Mouse (Mus musculus): ENCODE measurements around the gene Cyp2d12. TPM values are rescaled to one million over a fixed set of nuclear protein-coding genes. Genes with fewer than 3 reads are reported as not detected.
"Not testable (repeated sequence)": the region's sequence is repeated elsewhere in the genome, so short reads cannot be mapped to it uniquely, and the experiment has no call there.

Cyp2d12 gene
- polyA plus RNA-seq (2015; fragmentation: Nextera tagmentation; extraction: Ambion mirVana) = not detected in 2 replicates

- no peak within 1 kb of the TSS for H3K4me2 ChIP-seq (ENCODE audit: low read depth, low read length)
- ATAC-seq = no peak
- no peaks in the 10 kb centered on the region for H3K36me3 ChIP-seq (ENCODE audit: control insufficient read depth, insufficient read depth, low read length)
- H3K9me3 ChIP-seq (ENCODE audit: control insufficient read depth, low read length) = no peaks in the 10 kb centered on the region; the same call in 1 of the 2 replicates
- WGBS = 83% methylated on average over 7 of the region's 7 CpGs
- H3K4me3 ChIP-seq (ENCODE audit: low read length) = no peak within 1 kb of the TSS
- no peaks in the 10 kb centered on the region for H3K27me3 ChIP-seq (replicated peaks; ENCODE audit: control insufficient read depth, insufficient read depth, low read length)
- H3K27ac ChIP-seq (ENCODE audit: low read length) = no peak within 1 kb of the TSS
- no peak within 1 kb of the TSS for H3K9ac ChIP-seq (ENCODE audit: low read depth, low read length)
- no peaks in the 10 kb centered on the region for H3K4me1 ChIP-seq (ENCODE audit: control insufficient read depth, insufficient read depth, low read length)
These were observed at the start of gene Cyp2d12 for GRCm38 (mm10) chr15:82554531-82555230. Gene Cyp2d12 (plus strand): TSS chr15:82555072.

- WGBS = 62% methylated on average over 3 of the region's 3 CpGs
- H3K4me2 ChIP-seq (ENCODE audit: low read depth, low read length) = no peak overlapping the region
- H3K36me3 ChIP-seq (ENCODE audit: control insufficient read depth, insufficient read depth, low read length) = no peaks in the 10 kb centered on the region
- no peak overlapping the region for H3K9ac ChIP-seq (ENCODE audit: low read depth, low read length)
- H3K27ac ChIP-seq (ENCODE audit: low read length) = no peak overlapping the region
- no peak overlapping the region for H3K4me3 ChIP-seq (ENCODE audit: low read length)
- H3K4me1 ChIP-seq (ENCODE audit: control insufficient read depth, insufficient read depth, low read length) = no peaks in the 10 kb centered on the region
- H3K9me3 ChIP-seq (ENCODE audit: control insufficient read depth, low read length) = 0 out of 2 replicates have a peak, but pooled peaks cover 5% of the 10 kb centered on the region
- ATAC-seq = no peak
- no peaks in the 10 kb centered on the region for H3K27me3 ChIP-seq (replicated peaks; ENCODE audit: control insufficient read depth, insufficient read depth, low read length)
These were observed 47.9 kb upstream of the Cyp2d12 start for GRCm38 (mm10) chr15:82506971-82507370.

DNA sequence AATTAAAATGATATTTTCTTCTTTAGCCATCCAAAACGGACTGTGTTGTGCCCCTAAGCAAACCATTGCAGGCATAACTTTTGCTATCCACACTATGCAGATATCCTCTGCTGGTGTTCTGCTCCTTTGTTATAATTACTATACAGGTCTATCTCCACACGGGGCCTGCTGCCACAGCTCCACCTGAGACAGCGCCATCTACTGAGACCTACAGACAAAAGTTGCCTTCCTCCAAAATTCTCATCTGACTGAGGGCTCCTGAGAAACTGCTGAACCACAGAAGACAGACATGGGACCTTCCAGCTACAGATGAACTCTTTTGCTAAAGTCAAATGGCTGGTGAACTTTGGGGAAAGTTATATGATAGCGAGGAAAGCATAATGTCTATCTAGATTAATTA lies 47.1 kb upstream of the Cyp2d12 start:
- not testable (repeated sequence) for H3K4me2 ChIP-seq (ENCODE audit: low read depth, low read length)
- WGBS = 56% methylated on average over 4 of the region's 4 CpGs

DNA sequence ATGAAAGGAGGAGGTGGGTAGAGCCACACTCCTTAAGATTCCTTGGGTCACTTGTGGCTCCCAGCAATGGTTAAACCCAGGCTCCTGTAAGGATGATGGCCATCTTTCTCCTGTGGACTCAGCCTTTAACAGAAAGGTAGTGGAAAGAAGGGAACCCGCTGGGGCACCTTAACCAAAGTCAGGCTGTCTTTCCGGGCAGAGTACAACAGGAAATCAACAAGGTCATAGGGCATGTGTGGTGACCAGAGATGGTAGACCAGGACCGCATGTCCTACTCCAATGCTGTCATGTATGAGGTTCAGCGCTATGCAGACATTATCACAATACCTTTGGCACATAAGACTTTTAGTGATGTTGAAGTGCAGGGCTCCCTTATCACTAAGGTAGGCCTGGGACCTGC lies 45.4 kb upstream of the Cyp2d12 start:
- not testable (repeated sequence) for H3K4me3 ChIP-seq (ENCODE audit: low read length); H3K4me2 ChIP-seq (ENCODE audit: low read depth, low read length); H3K36me3 ChIP-seq (ENCODE audit: control insufficient read depth, insufficient read depth, low read length); H3K27ac ChIP-seq (ENCODE audit: low read length); H3K27me3 ChIP-seq (replicated peaks; ENCODE audit: control insufficient read depth, insufficient read depth, low read length); H3K4me1 ChIP-seq (ENCODE audit: control insufficient read depth, insufficient read depth, low read length); ATAC-seq; H3K9ac ChIP-seq (ENCODE audit: low read depth, low read length); H3K9me3 ChIP-seq (ENCODE audit: control insufficient read depth, low read length)
- WGBS = 87% methylated on average over 4 of the region's 4 CpGs

More for the DNA sequence above, 47.1 kb upstream of the Cyp2d12 start:
- not testable (repeated sequence) for H3K9me3 ChIP-seq (ENCODE audit: control insufficient read depth, low read length); H3K27me3 ChIP-seq (replicated peaks; ENCODE audit: control insufficient read depth, insufficient read depth, low read length); H3K9ac ChIP-seq (ENCODE audit: low read depth, low read length); H3K27ac ChIP-seq (ENCODE audit: low read length); H3K4me3 ChIP-seq (ENCODE audit: low read length); H3K4me1 ChIP-seq (ENCODE audit: control insufficient read depth, insufficient read depth, low read length); H3K36me3 ChIP-seq (ENCODE audit: control insufficient read depth, insufficient read depth, low read length); ATAC-seq

DNA sequence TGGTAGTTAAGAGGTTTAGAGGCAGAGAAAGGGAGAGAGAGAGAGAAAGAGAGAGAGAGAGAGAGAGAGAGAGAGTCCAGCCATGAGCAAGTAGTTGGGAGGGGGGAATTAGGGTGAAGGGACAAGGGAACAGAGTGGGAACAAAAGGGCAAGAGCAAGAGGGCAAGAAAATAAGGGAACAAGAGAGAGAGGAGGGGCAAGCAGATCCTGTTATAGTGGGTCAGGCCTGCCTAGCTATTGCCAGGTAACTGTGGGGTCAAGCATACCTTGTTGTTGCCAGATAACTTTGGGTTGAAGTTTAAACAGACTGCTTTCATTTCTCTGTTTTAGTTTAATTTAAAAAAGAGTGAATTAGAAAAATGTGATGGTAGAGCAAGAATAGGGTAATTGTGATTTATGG lies 44.4 kb upstream of the Cyp2d12 start:
- H3K27ac ChIP-seq (ENCODE audit: low read length); ATAC-seq; H3K36me3 ChIP-seq (ENCODE audit: control insufficient read depth, insufficient read depth, low read length); H3K4me1 ChIP-seq (ENCODE audit: control insufficient read depth, insufficient read depth, low read length); H3K4me2 ChIP-seq (ENCODE audit: low read depth, low read length); H3K27me3 ChIP-seq (replicated peaks; ENCODE audit: control insufficient read depth, insufficient read depth, low read length); H3K9me3 ChIP-seq (ENCODE audit: control insufficient read depth, low read length); H3K4me3 ChIP-seq (ENCODE audit: low read length); H3K9ac ChIP-seq (ENCODE audit: low read depth, low read length): not testable (repeated sequence)

DNA sequence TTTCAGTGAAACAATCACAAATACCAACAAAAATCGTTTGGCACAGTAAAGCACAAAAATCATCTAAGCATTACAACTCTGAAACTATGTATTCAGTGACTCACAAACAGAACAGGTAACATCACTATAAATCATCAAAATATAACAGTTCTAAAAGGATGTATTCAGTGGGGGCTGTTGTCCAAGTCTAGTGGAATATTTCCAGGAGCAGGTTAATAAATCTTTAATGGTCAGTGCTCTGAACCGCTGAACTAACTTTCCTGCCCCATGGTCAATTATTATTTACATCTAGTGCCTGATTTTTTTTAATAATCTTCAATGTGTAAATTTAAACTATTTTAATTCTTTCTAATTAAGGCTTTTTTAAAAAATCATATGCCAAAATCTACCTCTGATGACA lies 42.8 kb upstream of the Cyp2d12 start:
- H3K9me3 ChIP-seq (ENCODE audit: control insufficient read depth, low read length); H3K4me2 ChIP-seq (ENCODE audit: low read depth, low read length); H3K27me3 ChIP-seq (replicated peaks; ENCODE audit: control insufficient read depth, insufficient read depth, low read length); H3K4me1 ChIP-seq (ENCODE audit: control insufficient read depth, insufficient read depth, low read length); H3K27ac ChIP-seq (ENCODE audit: low read length); ATAC-seq; H3K9ac ChIP-seq (ENCODE audit: low read depth, low read length); H3K4me3 ChIP-seq (ENCODE audit: low read length); H3K36me3 ChIP-seq (ENCODE audit: control insufficient read depth, insufficient read depth, low read length): not testable (repeated sequence)
- WGBS = 54% methylated on average over 2 of the region's 2 CpGs

GRCm38 (mm10) chr15:82516174-82516573 lies 38.7 kb upstream of the Cyp2d12 start:
- not testable (repeated sequence) for H3K4me1 ChIP-seq (ENCODE audit: control insufficient read depth, insufficient read depth, low read length); H3K9me3 ChIP-seq (ENCODE audit: control insufficient read depth, low read length); H3K27ac ChIP-seq (ENCODE audit: low read length); H3K4me3 ChIP-seq (ENCODE audit: low read length); H3K9ac ChIP-seq (ENCODE audit: low read depth, low read length); H3K36me3 ChIP-seq (ENCODE audit: control insufficient read depth, insufficient read depth, low read length); H3K27me3 ChIP-seq (replicated peaks; ENCODE audit: control insufficient read depth, insufficient read depth, low read length); ATAC-seq; H3K4me2 ChIP-seq (ENCODE audit: low read depth, low read length)
- 89% methylated on average over 23 of the region's 23 CpGs for WGBS

GRCm38 (mm10) chr15:82527371-82527770 lies 27.5 kb upstream of the Cyp2d12 start:
- not testable (repeated sequence) for H3K36me3 ChIP-seq (ENCODE audit: control insufficient read depth, insufficient read depth, low read length); H3K4me3 ChIP-seq (ENCODE audit: low read length); H3K9me3 ChIP-seq (ENCODE audit: control insufficient read depth, low read length); ATAC-seq; H3K27me3 ChIP-seq (replicated peaks; ENCODE audit: control insufficient read depth, insufficient read depth, low read length); H3K4me1 ChIP-seq (ENCODE audit: control insufficient read depth, insufficient read depth, low read length); H3K4me2 ChIP-seq (ENCODE audit: low read depth, low read length); H3K27ac ChIP-seq (ENCODE audit: low read length); H3K9ac ChIP-seq (ENCODE audit: low read depth, low read length)
- WGBS = 84% methylated on average over 6 of the region's 9 CpGs

DNA sequence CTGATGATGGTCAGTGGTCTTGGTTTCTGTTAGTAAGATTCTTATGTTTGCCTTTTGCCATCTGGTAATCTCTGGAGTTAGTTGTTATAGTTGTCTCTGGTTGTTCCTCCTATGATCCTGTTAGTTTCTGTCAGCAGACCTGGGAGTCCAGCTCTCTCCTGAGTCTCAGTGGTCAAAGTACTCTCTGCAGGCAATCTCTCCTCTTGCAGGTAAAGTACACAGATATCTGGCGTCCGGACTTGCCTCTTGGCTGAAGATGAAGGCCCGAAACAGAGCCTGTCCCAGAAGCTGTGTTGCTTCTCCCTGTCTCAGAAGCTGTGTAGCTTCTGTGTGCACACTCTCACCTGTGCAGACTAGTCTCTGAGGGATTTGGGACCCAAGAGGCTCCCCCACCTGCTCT lies 22.2 kb upstream of the Cyp2d12 start:
- not testable (repeated sequence) for H3K4me1 ChIP-seq (ENCODE audit: control insufficient read depth, insufficient read depth, low read length); H3K4me2 ChIP-seq (ENCODE audit: low read depth, low read length); H3K27me3 ChIP-seq (replicated peaks; ENCODE audit: control insufficient read depth, insufficient read depth, low read length); H3K9ac ChIP-seq (ENCODE audit: low read depth, low read length); H3K36me3 ChIP-seq (ENCODE audit: control insufficient read depth, insufficient read depth, low read length); ATAC-seq; H3K27ac ChIP-seq (ENCODE audit: low read length); H3K9me3 ChIP-seq (ENCODE audit: control insufficient read depth, low read length); H3K4me3 ChIP-seq (ENCODE audit: low read length)
- 83% methylated on average over 3 of the region's 3 CpGs for whole genome bisulfite sequencing

- H3K4me3 ChIP-seq (ENCODE audit: low read length); H3K4me1 ChIP-seq (ENCODE audit: control insufficient read depth, insufficient read depth, low read length); H3K27ac ChIP-seq (ENCODE audit: low read length); ATAC-seq; H3K9me3 ChIP-seq (ENCODE audit: control insufficient read depth, low read length); H3K36me3 ChIP-seq (ENCODE audit: control insufficient read depth, insufficient read depth, low read length); H3K27me3 ChIP-seq (replicated peaks; ENCODE audit: control insufficient read depth, insufficient read depth, low read length); H3K9ac ChIP-seq (ENCODE audit: low read depth, low read length); H3K4me2 ChIP-seq (ENCODE audit: low read depth, low read length): not testable (repeated sequence)
- 61% methylated on average over 3 of the region's 3 CpGs for WGBS
These were observed 11.9 kb upstream of the Cyp2d12 start for GRCm38 (mm10) chr15:82542976-82543375.

Measured in intestine, embryonic 16.5 days (tissue).